Mouse (Mus musculus) bone marrow, adult 2 months (tissue): Measurements from ENCODE around the gene Gm2000. TPM values are rescaled to one million over a fixed set of nuclear protein-coding genes. Genes with fewer than 3 reads are reported as not detected.

Experiments used
- H3K27ac ChIP-seq: fragments of 200-500 bp; 2 replicates; pipeline ENCODE4 v1.5.1; 2012; ENCODE audit warnings: low read depth, mild to moderate bottlenecking, control low read depth, inconsistent platforms, low read length; ENCODE audit not compliant: control insufficient read depth, poor library complexity, insufficient read depth
- H3K4me1 ChIP-seq: fragments of 200-500 bp; 2 replicates; pipeline ENCODE4 v1.6.1; 2011; ENCODE audit warnings: low read length; ENCODE audit not compliant: control insufficient read depth, insufficient read depth
- H3K4me3 ChIP-seq: fragments of 200-500 bp; replicated peaks from 2 replicates; pipeline ENCODE3; 2011; ENCODE audit warnings: mild to moderate bottlenecking, low read depth, low read length, control low read depth; ENCODE audit not compliant: control insufficient read depth
- CTCF ChIP-seq: fragments of 200-500 bp; IDR thresholded peaks from 2 replicates; pipeline ENCODE4 v1.5.1; 2011; ENCODE audit warnings: low read length, control low read depth; ENCODE audit not compliant: control insufficient read depth, insufficient read depth
- POLR2A ChIP-seq: fragments of 200-500 bp; IDR thresholded peaks from 2 replicates; pipeline ENCODE4 v1.6.1; 2011; ENCODE audit warnings: low read depth, mild to moderate bottlenecking, control low read depth, low read length, borderline replicate concordance; ENCODE audit not compliant: control insufficient read depth
- WGBS: fragments of 180-500 bp; shearing (Covaris S2); methylation state at CpG from one replicate; pipeline ENCODE4 v1.1.7; 2018; 5-methylcytosine and 5-hydroxymethylcytosine counted together
- polyA plus RNA-seq: library from polyadenylated mRNA; stranded (reverse); fragments of >200 nt; gene quantifications from 2 replicates; pipeline ENCODE4 v1.2.4, GENCODE M21; 2011; ENCODE audit warnings: low replicate concordance; ENCODE audit not compliant: missing spikeins, insufficient read depth, insufficient read length

The Gm2000 gene
- 1,276 and 2,147 TPM in 2 replicates for polyA plus RNA-seq

DNA sequence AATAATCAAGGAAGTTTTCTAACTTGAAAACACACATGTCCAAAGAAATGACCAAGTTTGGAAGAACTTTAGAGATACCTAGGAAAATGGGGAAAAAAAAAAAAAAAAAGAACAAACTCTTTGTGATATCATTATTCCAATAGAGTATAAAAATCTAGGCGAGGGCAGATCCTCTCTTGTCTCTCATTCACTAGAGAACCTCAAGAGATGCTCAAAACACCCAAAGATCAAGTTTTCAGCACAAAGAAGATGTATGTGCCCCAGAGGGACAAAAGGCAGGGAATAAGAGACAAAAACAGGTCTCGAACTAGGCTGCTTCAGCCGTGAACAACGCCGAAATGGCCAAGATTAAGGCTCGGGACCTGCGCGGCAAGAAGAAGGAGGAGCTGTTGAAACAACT, at the start of gene Gm2000:
Gm2000 (plus strand) TSS at position 301 of the 400 bp plus-strand sequence.
- Histone ChIP-seq H3K4me3 (no peak within 1 kb of the TSS), H3K4me1 (no peaks in the 10 kb centered on the region), H3K27ac (no peak within 1 kb of the TSS)
- TF ChIP-seq POLR2A, result no peak
- TF ChIP-seq CTCF, result no peak
- 87% methylated on average over 8 of the region's 8 CpGs for WGBS

DNA sequence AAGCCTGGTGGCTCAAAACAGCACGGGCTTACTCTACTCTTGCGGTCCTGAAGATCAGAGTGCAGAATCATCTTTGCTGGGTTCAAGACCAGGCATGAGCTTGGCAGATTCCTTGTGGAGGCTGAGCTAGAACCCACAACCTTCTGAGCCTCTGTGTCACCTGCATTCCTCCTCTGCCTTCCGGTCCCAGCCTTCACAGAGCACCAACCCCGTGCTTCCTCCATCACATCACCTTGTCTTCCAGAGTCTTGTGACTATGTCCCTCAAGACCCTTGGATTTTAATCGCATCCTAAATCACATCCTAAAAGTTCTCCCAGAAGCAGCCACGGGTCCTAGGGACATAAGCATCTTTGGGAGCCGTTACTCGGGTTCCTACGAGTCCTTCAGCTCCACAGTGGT, 42.7 kb upstream of the Gm2000 start:
- no peak overlapping the region for H3K4me3 ChIP-seq
- 79% methylated on average over 9 of the region's 9 CpGs for WGBS
- H3K4me1 ChIP-seq, result no peaks in the 10 kb centered on the region

DNA sequence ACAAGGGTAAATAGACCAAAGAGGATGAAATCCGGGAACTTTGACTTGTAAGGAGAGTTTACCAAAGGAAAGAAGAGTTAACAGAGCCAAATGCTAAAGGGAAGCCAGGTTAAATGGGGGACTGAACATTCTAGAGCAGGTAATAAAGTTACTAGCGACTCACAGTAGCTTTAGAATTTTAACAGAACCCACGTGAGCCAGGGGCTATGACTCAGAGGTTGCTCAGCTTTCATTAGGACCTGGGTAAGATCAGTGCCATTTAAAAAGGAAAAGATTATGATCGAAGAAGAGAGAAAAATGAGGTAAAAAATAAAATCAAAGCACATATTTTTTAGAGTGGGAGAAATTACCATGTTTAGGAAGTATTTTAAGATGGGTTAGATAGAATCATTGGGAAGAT, 25.0 kb upstream of the Gm2000 start:
- 70% methylated on average over 4 of the region's 4 CpGs for WGBS
- Histone ChIP-seq H3K4me1 (no peaks in the 10 kb centered on the region), H3K4me3 (no peak overlapping the region), H3K27ac (no peak overlapping the region)
- TF ChIP-seq CTCF (no peak), POLR2A (no peak)

More for the DNA sequence above, 42.7 kb upstream of the Gm2000 start:
- H3K27ac ChIP-seq, result no peak overlapping the region
- TF ChIP-seq CTCF (no peak), POLR2A (no peak)

DNA sequence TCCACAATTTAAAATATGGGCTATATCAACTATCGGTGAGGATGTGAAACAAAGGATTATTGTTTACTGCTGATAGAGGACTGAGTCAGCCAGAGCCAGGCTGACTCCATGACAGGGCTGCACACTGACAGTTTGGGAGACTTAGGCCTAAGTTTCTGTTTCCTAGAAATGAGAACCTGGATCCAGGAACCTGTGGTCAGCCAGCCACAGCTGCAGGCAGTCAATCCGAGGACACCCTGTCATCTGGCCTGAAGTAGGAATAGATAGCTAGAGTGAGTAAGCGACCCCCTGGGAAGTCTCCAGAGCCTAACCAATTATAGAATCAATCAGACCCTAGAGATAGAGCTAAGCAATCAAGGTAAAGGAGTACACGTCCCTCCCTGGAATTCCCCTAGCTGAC, 21.4 kb upstream of the Gm2000 start:
- H3K4me3 ChIP-seq, result no peak overlapping the region
- no peak overlapping the region for H3K27ac ChIP-seq
- no peaks in the 10 kb centered on the region for H3K4me1 ChIP-seq
- no peak for TF ChIP-seq CTCF
- no peak for TF ChIP-seq POLR2A
- 58% methylated on average over 4 of the region's 4 CpGs for WGBS

DNA sequence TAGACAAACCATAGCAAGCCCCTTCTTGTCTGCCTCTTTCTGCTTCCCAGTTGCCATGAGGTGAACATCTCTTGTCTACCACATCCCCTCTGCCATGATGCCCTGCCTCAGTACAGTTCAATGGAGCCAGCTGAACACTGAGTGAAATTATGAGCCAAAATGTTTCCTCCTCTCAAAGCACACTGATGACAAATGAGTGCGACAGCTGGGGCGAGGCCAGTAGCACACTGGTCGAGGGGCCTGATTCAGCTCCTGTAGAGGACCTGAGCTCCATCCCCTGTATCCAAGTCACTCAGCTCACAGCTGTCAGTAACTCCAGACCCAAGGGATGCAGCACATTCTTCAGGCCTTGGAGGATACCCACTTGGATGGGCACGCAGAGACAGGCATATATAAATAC, 20.2 kb upstream of the Gm2000 start:
- no peak for TF ChIP-seq CTCF
- no peak for TF ChIP-seq POLR2A
- Histone ChIP-seq H3K27ac (no peak overlapping the region), H3K4me1 (no peaks in the 10 kb centered on the region), H3K4me3 (no peak overlapping the region)
- 89% methylated on average over 4 of the region's 4 CpGs for WGBS

DNA sequence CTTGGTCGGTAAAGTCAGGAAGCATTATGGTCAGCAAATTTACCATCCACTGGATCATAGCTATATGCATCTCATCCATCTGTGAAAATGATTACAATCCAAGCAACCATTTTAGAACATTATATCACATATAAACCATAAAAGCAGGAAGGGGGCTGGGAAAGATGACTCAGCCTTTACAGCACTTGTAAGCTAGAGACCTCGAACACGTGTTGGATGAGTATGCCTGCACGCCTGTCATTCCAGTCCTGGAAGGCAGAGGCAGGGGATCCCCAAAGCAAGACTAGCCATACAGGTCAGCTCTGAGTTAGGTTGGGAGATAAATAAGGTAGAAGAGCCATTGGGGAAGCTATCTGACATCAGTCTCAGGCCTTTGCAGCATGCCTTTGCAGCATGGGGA, 16.8 kb upstream of the Gm2000 start:
- Histone ChIP-seq H3K4me3 (no peak overlapping the region), H3K4me1 (no peaks in the 10 kb centered on the region), H3K27ac (no peak overlapping the region)
- TF ChIP-seq POLR2A, result no peak
- no peak for TF ChIP-seq CTCF
- 53% methylated on average over 4 of the region's 4 CpGs for WGBS

DNA sequence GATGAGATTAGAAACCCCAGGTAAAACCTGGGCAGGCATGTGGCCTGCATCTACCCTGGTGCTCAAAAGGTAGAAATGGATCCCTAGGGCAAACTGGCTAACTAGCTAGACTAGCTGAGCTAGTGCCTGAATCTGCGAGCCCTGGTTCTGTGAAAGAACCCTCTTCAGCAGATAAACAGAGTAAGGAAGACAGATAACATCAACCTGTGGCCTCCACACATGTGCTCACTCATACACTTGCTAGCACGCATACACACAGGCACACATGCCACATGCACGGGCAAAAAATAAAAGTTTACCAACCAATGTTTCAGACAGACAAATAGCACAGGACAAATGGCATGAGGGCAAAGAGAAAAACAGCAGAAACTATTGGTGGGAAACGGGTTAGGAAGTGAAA, 15.4 kb upstream of the Gm2000 start:
- H3K27ac ChIP-seq, result no peak overlapping the region
- no peak overlapping the region for H3K4me3 ChIP-seq
- whole genome bisulfite sequencing, result 82% methylated on average over 4 of the region's 4 CpGs
- no peaks in the 10 kb centered on the region for H3K4me1 ChIP-seq
- TF ChIP-seq POLR2A, result no peak
- no peak for TF ChIP-seq CTCF

DNA sequence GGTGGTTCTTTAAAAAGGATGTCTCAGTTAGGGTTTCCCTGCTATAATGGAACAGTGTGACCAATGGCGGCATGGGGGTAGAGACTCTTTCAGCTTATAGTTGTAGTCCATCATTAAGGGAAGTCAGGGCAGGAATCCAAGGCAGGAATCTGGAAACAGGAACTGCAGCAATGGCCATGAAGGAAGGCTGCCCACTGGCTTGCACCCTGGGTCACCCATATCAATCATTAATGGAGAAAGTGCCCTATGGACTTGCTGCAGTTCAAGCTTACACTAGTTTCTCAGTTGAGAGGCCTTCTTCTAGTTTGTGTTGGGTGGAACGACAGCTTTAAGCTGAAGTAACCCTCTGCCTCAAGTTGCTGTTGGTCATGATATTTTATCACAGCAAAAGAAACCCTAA, 13.4 kb upstream of the Gm2000 start:
- Histone ChIP-seq H3K4me3 (no peak overlapping the region), H3K4me1 (no peaks in the 10 kb centered on the region), H3K27ac (no peak overlapping the region)
- TF ChIP-seq POLR2A (no peak), CTCF (no peak)
- 85% methylated on average over 2 of the region's 2 CpGs for WGBS

DNA sequence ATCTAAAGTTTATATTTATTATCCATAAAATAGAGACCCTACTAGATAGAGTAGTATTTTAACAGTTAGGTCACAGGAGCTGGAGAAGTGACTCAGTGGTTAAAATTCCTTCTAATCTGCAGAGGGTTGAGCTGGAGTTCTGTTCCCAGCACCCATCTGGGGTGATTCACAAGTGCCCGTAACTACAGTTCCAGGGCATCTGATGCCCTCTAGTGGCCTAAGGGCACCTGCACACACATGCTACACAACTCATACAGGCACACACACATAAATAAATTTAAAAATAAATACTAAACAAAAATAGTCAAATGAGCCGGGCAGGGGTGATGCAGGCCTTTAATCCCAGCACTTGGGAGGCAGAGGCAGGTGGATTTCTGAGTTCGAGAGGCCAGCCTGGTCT, 15.4 kb downstream of the Gm2000 start:
- TF ChIP-seq CTCF (no peak), POLR2A (no peak)
- WGBS, result 78% methylated on average over 3 of the region's 3 CpGs
- Histone ChIP-seq H3K4me1 (no peaks in the 10 kb centered on the region), H3K4me3 (no peak overlapping the region), H3K27ac (no peak overlapping the region)

DNA sequence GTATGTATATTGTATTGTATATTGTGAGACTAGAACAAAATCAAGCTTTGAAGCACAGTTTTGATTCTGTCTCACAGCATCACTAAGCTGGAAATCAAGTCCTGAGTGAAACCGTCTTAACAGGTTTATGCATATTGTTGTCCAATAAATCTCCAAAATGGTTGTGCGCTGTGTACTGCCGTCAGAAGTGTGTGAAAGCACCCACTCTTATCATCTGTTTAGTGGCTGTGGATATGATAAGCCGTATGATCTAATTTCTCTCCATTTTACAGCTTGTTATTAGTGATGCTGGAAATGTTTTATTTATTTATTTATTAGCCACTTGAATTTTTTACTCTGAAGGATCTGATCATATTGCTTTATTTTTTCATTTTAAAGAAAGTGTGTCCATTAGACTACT, 20.4 kb downstream of the Gm2000 start:
- Histone ChIP-seq H3K27ac (no peak overlapping the region), H3K4me3 (no peak overlapping the region), H3K4me1 (no peaks in the 10 kb centered on the region)
- WGBS, result 69% methylated on average over 4 of the region's 4 CpGs
- TF ChIP-seq POLR2A (no peak), CTCF (no peak)
